Mouse (Mus musculus) kidney, embryonic 16.5 days (tissue): ENCODE results near the gene Rpusd1. TPM values are rescaled to one million over a fixed set of nuclear protein-coding genes. Genes with fewer than 3 reads are reported as not detected.
A peak's percentile ranks its signal among the peaks of the same experiment; 100 is the strongest.

Experiments
- ATAC-seq: fragments of 200-750 bp; cut with Nextera tagmentation; 2 replicates; pipeline ENCODE4 v1.8.0; 2017; ENCODE audit warnings: moderate TSS enrichment; ENCODE audit not compliant: low FRiP score, low TSS enrichment
- H3K27ac ChIP-seq: fragments of 300-500 bp; sonication (generic); 2 replicates; pipeline ENCODE4 v1.5.1; 2014; ENCODE audit warnings: low read length
- H3K27me3 ChIP-seq: fragments of 300-500 bp; sonication (generic); 2 replicates; pipeline ENCODE4 v1.6.1; 2014; ENCODE audit warnings: low read length, control low read depth, mixed read lengths; ENCODE audit not compliant: insufficient read depth
- H3K36me3 ChIP-seq: fragments of 300-500 bp; sonication (generic); 2 replicates; pipeline ENCODE4 v1.6.1; 2014; ENCODE audit warnings: low read length, control low read depth, mixed read lengths; ENCODE audit not compliant: insufficient read depth
- H3K4me1 ChIP-seq: fragments of 300-500 bp; sonication (generic); 2 replicates; pipeline ENCODE4 v1.6.1; 2014; ENCODE audit warnings: low read length, control low read depth, mixed read lengths; ENCODE audit not compliant: insufficient read depth
- H3K4me2 ChIP-seq: fragments of 300-500 bp; sonication (generic); replicated peaks from 2 replicates; pipeline ENCODE4 v1.6.1; 2014; ENCODE audit warnings: low read depth, low read length
- H3K4me3 ChIP-seq: fragments of 300-500 bp; sonication (generic); 2 replicates; pipeline ENCODE4 v1.5.1; 2014; ENCODE audit warnings: mild to moderate bottlenecking, low read length
- H3K9ac ChIP-seq: fragments of 300-500 bp; sonication (generic); replicated peaks from 2 replicates; pipeline ENCODE4 v1.6.1; 2014; ENCODE audit warnings: low read length
- H3K9me3 ChIP-seq: fragments of 300-500 bp; sonication (generic); 2 replicates; pipeline ENCODE4 v1.6.1; 2016; ENCODE audit warnings: low read length, control low read depth
- WGBS: fragments of 180-500 bp; shearing (Covaris S2); extraction: QIAGEN DNeasy Blood & Tissue Kit; methylation state at CpG from one replicate; pipeline ENCODE4 v1.1.7; 2014; 5-methylcytosine and 5-hydroxymethylcytosine counted together
- polyA plus RNA-seq: library from polyadenylated mRNA; unstranded; fragments of >200 nt; fragmentation: Nextera tagmentation; extraction: Ambion mirVana; gene quantifications from 2 replicates; pipeline ENCODE4 v1.2.1, GENCODE M21; 2015

The Rpusd1 gene
- polyA plus RNA-seq, 1 experiment from 2014 or later, result 26.2 TPM

DNA sequence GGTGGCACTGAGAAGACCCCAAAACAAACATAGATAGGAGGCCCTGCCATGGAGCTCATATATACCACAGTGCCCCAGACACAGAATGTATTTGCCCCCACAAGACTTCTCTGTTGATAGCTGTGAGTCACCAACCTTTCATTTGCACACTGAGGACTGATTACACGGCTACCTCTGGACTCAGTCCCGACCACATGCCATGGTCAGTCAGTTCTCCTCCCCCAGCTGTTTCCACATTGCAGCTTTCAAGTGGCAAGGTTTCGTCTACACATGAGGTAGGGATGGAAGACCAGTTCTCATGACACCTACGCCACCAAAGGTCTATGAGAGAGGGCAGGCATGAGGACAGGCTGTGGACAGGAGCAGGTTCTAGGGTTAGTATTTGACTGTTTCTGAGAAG is 16.3 kb upstream of the Rpusd1 start:
- no peak for ATAC-seq
- 77% methylated on average over 4 of the region's 4 CpGs for WGBS
- H3K4me3 ChIP-seq, result no peak overlapping the region
- H3K36me3 ChIP-seq, result no peaks in the 10 kb centered on the region
- peaks cover 5% of the 10 kb centered on the region; the same call in 1 of the 2 replicates for H3K27me3 ChIP-seq
- no peak overlapping the region for H3K27ac ChIP-seq
- no peak overlapping the region for H3K4me2 ChIP-seq
- H3K4me1 ChIP-seq, result peaks cover 2% of the 10 kb centered on the region; the same call in 1 of the 2 replicates
- H3K9ac ChIP-seq, result no peak overlapping the region
- 0 out of 2 replicates have a peak, but pooled peaks cover 5% of the 10 kb centered on the region for H3K9me3 ChIP-seq

GRCm38 (mm10) chr17:25715627-25716026 is 11.8 kb upstream of the Rpusd1 start:
- 65% methylated on average over 3 of the region's 3 CpGs for WGBS
- Histone ChIP-seq H3K36me3 (peaks cover 13% of the 10 kb centered on the region), H3K9me3 (no peaks in the 10 kb centered on the region), H3K27ac (no peak overlapping the region), H3K9ac (no peak overlapping the region), H3K27me3 (peaks cover 18% of the 10 kb centered on the region), H3K4me1 (peaks cover 15% of the 10 kb centered on the region), H3K4me3 (no peak overlapping the region), H3K4me2 (no peak overlapping the region)
- no peak for ATAC-seq

DNA sequence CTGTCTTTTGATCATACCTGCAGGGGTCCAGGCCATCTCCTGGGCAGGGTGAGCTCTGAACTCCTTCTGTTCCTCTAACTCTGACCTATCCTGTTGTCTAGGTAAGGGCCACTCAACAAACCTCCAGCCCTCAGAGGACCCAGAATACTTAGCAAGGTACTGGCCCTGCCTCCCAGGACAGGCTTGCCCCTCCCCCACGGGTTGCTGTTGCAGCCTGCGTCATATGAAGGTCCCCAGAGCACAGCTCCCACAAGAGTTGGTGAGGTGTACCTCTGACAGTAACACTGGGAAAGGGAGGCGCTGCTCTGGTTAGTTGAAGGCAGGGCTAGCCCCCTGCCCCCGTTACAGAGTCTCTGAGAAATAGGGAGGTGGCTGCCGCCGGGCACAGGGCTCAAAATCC is 11.3 kb upstream of the Rpusd1 start:
- 8% methylated on average over 6 of the region's 6 CpGs for WGBS
- H3K36me3 ChIP-seq, result peaks cover 19% of the 10 kb centered on the region
- H3K4me3 ChIP-seq, result no peak overlapping the region
- H3K27ac ChIP-seq, result no peak overlapping the region
- no peak overlapping the region for H3K9ac ChIP-seq
- no peak for ATAC-seq
- no peaks in the 10 kb centered on the region for H3K9me3 ChIP-seq
- H3K27me3 ChIP-seq, result peaks cover 18% of the 10 kb centered on the region
- H3K4me1 ChIP-seq, result peaks cover 15% of the 10 kb centered on the region
- no peak overlapping the region for H3K4me2 ChIP-seq

- peak; percentile 62; the same call in 1 of the 2 replicates for ATAC-seq
- peaks cover 22% of the 10 kb centered on the region for H3K36me3 ChIP-seq
- H3K27me3 ChIP-seq, result peaks cover 18% of the 10 kb centered on the region
- no peaks in the 10 kb centered on the region for H3K9me3 ChIP-seq
- peak within 1 kb of the TSS; percentile 61 for H3K9ac ChIP-seq
- 2% methylated on average over 45 of the region's 45 CpGs for WGBS
- H3K4me2 ChIP-seq, result peak within 1 kb of the TSS; percentile 66
- H3K4me1 ChIP-seq, result peaks cover 15% of the 10 kb centered on the region
- H3K27ac ChIP-seq, result no peak within 1 kb of the TSS
- H3K4me3 ChIP-seq, result peak within 1 kb of the TSS; percentile 44
Observed at GRCm38 (mm10) chr17:25716711-25717637, 10.5 kb upstream of the Rpusd1 start, which contains the start of gene Gng13. Gene Gng13 (plus strand): TSS chr17:25717171.

- peak; percentile 27; the same call in 1 of the 2 replicates for ATAC-seq
Observed at GRCm38 (mm10) chr17:25717691-25718090, 9.8 kb upstream of the Rpusd1 start.

DNA sequence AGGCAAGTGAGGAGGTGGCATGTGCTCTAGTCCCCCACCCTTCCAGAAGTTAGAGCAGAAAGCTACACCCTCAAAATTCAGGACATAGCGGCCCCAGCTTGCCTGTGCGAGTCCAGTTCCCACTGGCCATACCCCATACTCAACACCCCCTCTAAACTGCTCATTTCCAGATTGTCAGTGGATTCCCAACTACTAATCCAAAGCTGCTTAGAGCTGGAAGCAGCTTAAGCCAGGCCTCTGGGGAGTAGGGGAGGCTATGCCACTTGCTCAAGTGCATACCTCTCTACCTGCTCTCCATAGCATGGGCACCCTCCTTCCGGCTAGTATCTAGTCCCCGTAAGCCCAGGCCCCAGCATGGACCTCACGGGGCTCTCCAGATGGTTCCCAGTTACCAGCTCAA is 6.0 kb upstream of the Rpusd1 start:
- H3K27me3 ChIP-seq, result peaks cover 12% of the 10 kb centered on the region
- H3K4me2 ChIP-seq, result no peak overlapping the region
- no peaks in the 10 kb centered on the region for H3K9me3 ChIP-seq
- peaks cover 33% of the 10 kb centered on the region for H3K36me3 ChIP-seq
- peaks cover 17% of the 10 kb centered on the region for H3K4me1 ChIP-seq
- 92% methylated on average over 5 of the region's 5 CpGs for WGBS
- no peak overlapping the region for H3K9ac ChIP-seq
- H3K27ac ChIP-seq, result no peak overlapping the region
- H3K4me3 ChIP-seq, result no peak overlapping the region
- ATAC-seq, result no peak

More at GRCm38 (mm10) chr17:25717691-25718090, 9.8 kb upstream of the Rpusd1 start:
- H3K9me3 ChIP-seq, result no peaks in the 10 kb centered on the region
- H3K27ac ChIP-seq, result no peak overlapping the region
- peaks cover 18% of the 10 kb centered on the region for H3K27me3 ChIP-seq
- H3K9ac ChIP-seq, result peak overlapping the region; percentile 61
- H3K36me3 ChIP-seq, result peaks cover 27% of the 10 kb centered on the region
- WGBS, result 11% methylated on average over 6 of the region's 6 CpGs
- H3K4me3 ChIP-seq, result peak overlapping the region; percentile 44
- peaks cover 15% of the 10 kb centered on the region for H3K4me1 ChIP-seq
- peak overlapping the region; percentile 66 for H3K4me2 ChIP-seq

DNA sequence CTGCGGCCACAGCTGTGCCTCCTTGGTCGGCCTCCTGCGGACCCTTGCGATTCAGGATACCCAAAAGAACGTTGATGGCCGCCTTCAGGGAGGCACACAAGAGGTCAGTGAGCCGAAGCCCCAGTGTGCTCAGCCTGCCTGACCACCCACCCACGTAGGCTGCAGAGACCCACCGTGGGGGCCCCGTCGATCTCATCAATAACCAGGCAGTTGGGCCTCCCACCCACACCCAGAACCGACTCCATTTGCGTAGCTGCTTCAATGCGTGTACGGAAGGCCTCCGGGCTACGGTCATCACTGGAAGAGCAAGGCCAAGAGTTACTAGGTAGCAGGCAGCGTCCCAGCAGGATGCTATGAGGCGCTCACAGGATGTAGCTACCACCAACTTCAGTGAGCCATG is 4.0 kb upstream of the Rpusd1 start:
- Histone ChIP-seq H3K4me2 (no peak overlapping the region), H3K27me3 (no peaks in the 10 kb centered on the region; the same call in 1 of the 2 replicates), H3K9me3 (no peaks in the 10 kb centered on the region), H3K4me3 (no peak overlapping the region), H3K36me3 (peaks cover 33% of the 10 kb centered on the region), H3K27ac (no peak overlapping the region), H3K9ac (no peak overlapping the region), H3K4me1 (peaks cover 17% of the 10 kb centered on the region)
- 94% methylated on average over 19 of the region's 19 CpGs for WGBS
- no peak for ATAC-seq

- Histone ChIP-seq H3K4me1 (peaks cover 19% of the 10 kb centered on the region), H3K27me3 (no peaks in the 10 kb centered on the region), H3K4me2 (no peak overlapping the region), H3K9me3 (no peaks in the 10 kb centered on the region), H3K27ac (no peak overlapping the region), H3K36me3 (peaks cover 33% of the 10 kb centered on the region), H3K9ac (no peak overlapping the region), H3K4me3 (no peak overlapping the region)
- 80% methylated on average over 7 of the region's 7 CpGs for WGBS
- no peak for ATAC-seq
Observed at GRCm38 (mm10) chr17:25723919-25724318, 3.6 kb upstream of the Rpusd1 start.

DNA sequence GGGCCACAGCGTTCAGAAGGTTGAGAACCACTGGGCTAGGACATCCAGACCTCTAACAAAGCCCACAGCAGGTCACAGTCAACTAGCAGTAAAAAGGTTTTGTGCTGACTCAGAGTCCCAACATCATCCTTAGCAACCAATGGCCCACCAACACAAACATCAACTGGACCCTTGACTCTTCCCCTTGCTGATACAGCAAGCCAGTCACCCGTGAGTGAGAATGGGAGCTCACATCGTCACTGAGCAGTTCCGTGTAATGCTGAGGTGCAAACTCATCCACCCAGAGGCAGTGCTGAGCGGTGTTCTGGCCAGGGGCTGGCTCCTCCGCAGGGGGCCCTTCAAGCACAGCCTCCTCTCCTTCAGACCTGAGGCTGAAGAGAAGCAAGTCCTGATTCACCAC is 2.2 kb upstream of the Rpusd1 start:
- Histone ChIP-seq H3K27me3 (no peaks in the 10 kb centered on the region), H3K4me1 (peaks cover 19% of the 10 kb centered on the region), H3K9me3 (no peaks in the 10 kb centered on the region), H3K4me3 (no peak overlapping the region), H3K36me3 (peaks cover 26% of the 10 kb centered on the region), H3K4me2 (no peak overlapping the region), H3K27ac (no peak overlapping the region), H3K9ac (0 out of 2 replicates have a peak overlapping the region, but pooled peaks have one; percentile 14)
- no peak for ATAC-seq
- WGBS, result 83% methylated on average over 6 of the region's 6 CpGs

DNA sequence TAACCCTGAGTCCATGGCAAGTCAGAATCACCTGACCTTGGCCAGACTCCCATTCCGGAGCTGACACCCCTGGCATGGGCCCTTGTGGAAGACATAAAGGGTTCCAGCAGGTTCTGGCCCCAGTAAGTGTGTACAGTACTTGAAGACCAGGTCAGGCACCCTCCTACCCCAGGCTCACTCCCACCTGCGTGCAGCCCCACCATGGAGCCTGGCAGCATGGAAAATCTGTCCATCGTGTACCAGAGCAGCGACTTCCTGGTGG is 470 bp downstream of the Rpusd1 start:
- H3K4me1 ChIP-seq, result peaks cover 19% of the 10 kb centered on the region
- H3K4me2 ChIP-seq, result peak overlapping the region; percentile 94
- WGBS, result 20% methylated on average over 4 of the region's 4 CpGs
- no peaks in the 10 kb centered on the region for H3K27me3 ChIP-seq
- no peaks in the 10 kb centered on the region for H3K9me3 ChIP-seq
- H3K9ac ChIP-seq, result peak overlapping the region; percentile 80
- H3K4me3 ChIP-seq, result peak overlapping the region; percentile 64
- 0 out of 2 replicates have a peak overlapping the region, but pooled peaks have one; percentile 49 for H3K27ac ChIP-seq
- peak; percentile 5 for ATAC-seq
- peaks cover 17% of the 10 kb centered on the region; the same call in 1 of the 2 replicates for H3K36me3 ChIP-seq
